Mouse (Mus musculus) testis, postnatal 14 days (tissue): ENCODE results near the gene Nhsl2.
A peak's percentile ranks its signal among the peaks of the same experiment; 100 is the strongest.

Experiments used
- DNase-seq: peaks from one replicate; pipeline ENCODE4 v3.0.0; 2021; ENCODE audit warnings: low spot score

Gene Nhsl2

GRCm38 (mm10) chrX:102051225-102051624 is 202.0 kb downstream of the Nhsl2 start:
- no peak for DNase-seq

- no peak for DNase-seq
Measured at GRCm38 (mm10) chrX:102053371-102053770, 204.2 kb downstream of the Nhsl2 start.

- DNase-seq = no peak
Measured at GRCm38 (mm10) chrX:102054009-102054408, 204.8 kb downstream of the Nhsl2 start.

GRCm38 (mm10) chrX:102059437-102059836 is 210.3 kb downstream of the Nhsl2 start:
- DNase-seq = no peak

GRCm38 (mm10) chrX:102060243-102060642 is 211.1 kb downstream of the Nhsl2 start:
- no peak for DNase-seq

- DNase-seq = no peak
Measured at GRCm38 (mm10) chrX:102060891-102061290, 211.7 kb downstream of the Nhsl2 start.

- no peak for DNase-seq
Measured at GRCm38 (mm10) chrX:102064062-102064461, 214.9 kb downstream of the Nhsl2 start.

GRCm38 (mm10) chrX:102065213-102065775 is 216.1 kb downstream of the Nhsl2 start:
- DNase-seq = no peak

- DNase-seq = no peak
Measured at GRCm38 (mm10) chrX:102066134-102066533, 216.9 kb downstream of the Nhsl2 start.

GRCm38 (mm10) chrX:102067118-102067517 is 217.9 kb downstream of the Nhsl2 start:
- no peak for DNase-seq

GRCm38 (mm10) chrX:102068811-102069540 is 219.8 kb downstream of the Nhsl2 start:
- no peak for DNase-seq

- peak; percentile 59 for DNase-seq
Measured at GRCm38 (mm10) chrX:102070591-102071471, 221.6 kb downstream of the Nhsl2 start, which contains the start of gene Rtl5. Gene Rtl5 (minus strand): TSS chrX:102071304.

- DNase-seq = no peak
Measured at GRCm38 (mm10) chrX:102071517-102071916, 222.3 kb downstream of the Nhsl2 start.

- DNase-seq = no peak
Measured at GRCm38 (mm10) chrX:102073605-102074325, 224.6 kb downstream of the Nhsl2 start.

- DNase-seq = no peak
Measured at GRCm38 (mm10) chrX:102074435-102074834, 225.2 kb downstream of the Nhsl2 start.

- DNase-seq = no peak
Measured at GRCm38 (mm10) chrX:102075158-102075557, 226.0 kb downstream of the Nhsl2 start.

- DNase-seq = no peak
Measured at GRCm38 (mm10) chrX:102076886-102077765, 227.9 kb downstream of the Nhsl2 start.

GRCm38 (mm10) chrX:102081076-102081475 is 231.9 kb downstream of the Nhsl2 start:
- DNase-seq = no peak

GRCm38 (mm10) chrX:102081573-102082279 is 232.5 kb downstream of the Nhsl2 start:
- DNase-seq = no peak

GRCm38 (mm10) chrX:102082340-102082739 is 233.2 kb downstream of the Nhsl2 start:
- no peak for DNase-seq
